Mouse (Mus musculus) cortical plate, adult 2 months (tissue): ENCODE results near the gene Tead4.

Experiments used
- CTCF ChIP-seq: fragments of 200-500 bp; IDR thresholded peaks from 2 replicates; pipeline ENCODE4 v1.5.1; 2011; ENCODE audit warnings: mild to moderate bottlenecking, control low read depth, low read length; ENCODE audit not compliant: insufficient read depth; ENCODE audit errors: extremely low read depth
- POLR2A ChIP-seq: fragments of 200-500 bp; IDR thresholded peaks from 2 replicates; pipeline ENCODE4 v1.6.1; 2011; ENCODE audit warnings: mild to moderate bottlenecking, low read length, control low read depth; ENCODE audit not compliant: insufficient read depth; ENCODE audit errors: extremely low read depth

DNA sequence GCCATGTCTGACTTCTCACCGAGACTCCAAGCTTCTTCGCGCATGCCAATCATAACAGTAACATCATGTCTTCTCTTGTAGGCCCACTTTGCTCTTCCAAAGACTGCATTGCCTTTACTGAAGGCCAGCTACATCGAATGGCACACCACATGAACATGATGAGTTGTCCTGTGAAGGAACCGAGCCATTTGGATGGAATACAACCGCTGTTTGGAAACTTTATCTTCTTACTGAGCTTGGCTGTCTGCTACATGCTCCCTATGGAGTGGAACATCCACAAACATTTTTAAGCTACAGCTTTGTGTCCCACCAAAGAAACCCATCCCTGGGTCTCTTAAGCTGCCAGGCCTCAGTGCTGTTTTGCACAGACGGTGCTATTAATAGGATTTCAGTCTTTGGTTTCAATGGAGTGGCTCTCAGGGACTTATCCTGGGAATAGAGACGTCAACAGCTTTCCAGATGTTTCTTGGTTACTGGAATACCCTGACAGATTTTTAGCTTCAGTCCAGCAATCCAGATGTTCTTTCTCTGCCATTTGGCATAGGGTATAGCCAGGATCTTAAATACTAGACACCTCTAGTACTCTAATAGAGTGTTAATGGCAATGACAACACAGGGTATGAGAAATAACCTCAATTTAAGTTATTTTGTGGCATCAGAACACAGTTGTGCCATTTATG is 92.0 kb downstream of the Tead4 start:
- no peak for TF ChIP-seq POLR2A
- TF ChIP-seq CTCF: no peak
